Mouse (Mus musculus): ENCODE results near the gene Sema3c. TPM values are rescaled to one million over a fixed set of nuclear protein-coding genes. Genes with fewer than 3 reads are reported as not detected.

Sema3c gene
- polyA plus RNA-seq, 1 experiment from 2014 or later: 12.2 TPM

DNA sequence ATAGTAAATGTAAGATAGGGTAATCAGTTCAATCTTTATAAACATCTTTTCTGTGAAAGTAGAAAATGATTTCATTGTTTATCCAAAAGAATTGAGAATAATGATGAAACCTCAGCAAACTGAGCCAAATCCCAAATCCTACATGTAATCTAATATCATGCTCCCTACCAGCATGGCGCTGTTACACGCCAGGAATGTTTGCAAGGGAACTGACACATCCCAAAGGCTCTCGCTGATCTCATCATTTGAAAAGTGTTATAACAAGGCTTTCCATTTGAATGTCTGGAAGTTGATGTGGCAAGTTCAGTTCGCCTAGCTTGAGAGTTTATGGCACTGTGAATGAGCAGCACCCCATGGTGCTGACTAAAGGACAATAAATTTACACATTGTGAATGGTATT, 145.9 kb downstream of the Sema3c start:
- no peak for ATAC-seq (ENCODE audit: low FRiP score, low TSS enrichment)
- no peak overlapping the region for H3K4me3 ChIP-seq (replicated peaks; ENCODE audit: low read depth, low read length)
- peak; percentile 3 for DNase-seq
- no peaks in the 10 kb centered on the region for H3K4me1 ChIP-seq (ENCODE audit: control insufficient read depth, insufficient read depth, low read length)
- no peaks in the 10 kb centered on the region for H3K36me3 ChIP-seq (ENCODE audit: control insufficient read depth, insufficient read depth, low read length)
- WGBS: 76% methylated on average over 4 of the region's 4 CpGs
- H3K27me3 ChIP-seq (ENCODE audit: control insufficient read depth, insufficient read depth, low read length): no peaks in the 10 kb centered on the region
- H3K9me3 ChIP-seq (ENCODE audit: control insufficient read depth, low read length): no peaks in the 10 kb centered on the region
- H3K27ac ChIP-seq (replicated peaks; ENCODE audit: low read depth, low read length): no peak overlapping the region
- no peak overlapping the region for H3K4me2 ChIP-seq (ENCODE audit: low read length)
- no peak overlapping the region for H3K9ac ChIP-seq (replicated peaks; ENCODE audit: low read length)

DNA sequence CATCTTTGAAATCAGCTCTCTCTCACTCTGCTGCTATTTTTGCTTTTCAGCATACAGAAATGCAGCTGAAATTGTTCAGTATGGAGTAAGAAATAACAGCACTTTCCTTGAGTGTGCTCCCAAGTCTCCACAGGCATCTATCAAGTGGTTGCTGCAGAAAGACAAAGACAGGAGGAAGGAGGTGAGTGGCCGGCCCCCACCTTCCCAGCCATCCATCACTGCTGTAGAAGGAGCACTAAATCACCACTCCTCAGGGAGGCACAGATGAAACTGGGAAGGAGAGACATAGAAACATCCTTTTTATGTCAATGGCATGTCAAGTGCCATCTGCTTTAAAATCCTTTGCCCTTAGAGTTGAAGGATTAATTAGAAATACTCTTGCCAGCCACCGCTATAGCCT, 149.9 kb downstream of the Sema3c start:
- Histone ChIP-seq H3K36me3 (ENCODE audit: control insufficient read depth, insufficient read depth, low read length) (no peaks in the 10 kb centered on the region), H3K9me3 (ENCODE audit: control insufficient read depth, low read length) (no peaks in the 10 kb centered on the region), H3K27ac (replicated peaks; ENCODE audit: low read depth, low read length) (0 out of 2 replicates have a peak overlapping the region, but pooled peaks have one; percentile 13), H3K27me3 (ENCODE audit: control insufficient read depth, insufficient read depth, low read length) (no peaks in the 10 kb centered on the region), H3K4me2 (ENCODE audit: low read length) (no peak overlapping the region), H3K9ac (replicated peaks; ENCODE audit: low read length) (no peak overlapping the region), H3K4me3 (replicated peaks; ENCODE audit: low read depth, low read length) (no peak overlapping the region), H3K4me1 (ENCODE audit: control insufficient read depth, insufficient read depth, low read length) (no peaks in the 10 kb centered on the region)
- no peak; the same call in 1 of the 2 replicates for ATAC-seq (ENCODE audit: low FRiP score, low TSS enrichment)
- 57% methylated on average over 2 of the region's 2 CpGs for WGBS
- peak; percentile 6 for DNase-seq

DNA sequence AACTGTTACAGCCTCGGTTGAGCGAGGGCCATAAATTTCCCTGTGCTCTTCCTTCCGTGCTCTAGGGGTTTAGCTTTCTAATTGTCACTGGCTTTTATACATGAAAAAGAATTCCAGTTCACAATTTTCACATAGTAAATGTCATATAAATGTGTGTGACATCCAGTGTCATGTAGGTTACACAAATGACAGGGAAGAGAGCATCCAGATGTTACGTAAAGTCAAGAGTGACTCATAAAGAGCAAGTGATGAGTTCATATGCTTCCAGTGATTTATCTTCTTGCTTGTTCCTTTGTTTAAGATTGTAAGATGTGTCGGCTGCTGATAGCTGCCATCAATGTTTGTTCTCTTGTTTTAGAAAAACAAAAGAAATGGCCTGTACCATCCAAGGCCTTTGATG, 154.0 kb downstream of the Sema3c start:
- no peak for ATAC-seq (ENCODE audit: low FRiP score, low TSS enrichment)
- Histone ChIP-seq H3K4me3 (replicated peaks; ENCODE audit: low read depth, low read length) (no peak overlapping the region), H3K9me3 (ENCODE audit: control insufficient read depth, low read length) (no peaks in the 10 kb centered on the region), H3K36me3 (ENCODE audit: control insufficient read depth, insufficient read depth, low read length) (no peaks in the 10 kb centered on the region), H3K27ac (replicated peaks; ENCODE audit: low read depth, low read length) (no peak overlapping the region), H3K27me3 (ENCODE audit: control insufficient read depth, insufficient read depth, low read length) (no peaks in the 10 kb centered on the region), H3K4me1 (ENCODE audit: control insufficient read depth, insufficient read depth, low read length) (no peaks in the 10 kb centered on the region), H3K9ac (replicated peaks; ENCODE audit: low read length) (no peak overlapping the region), H3K4me2 (ENCODE audit: low read length) (no peak overlapping the region)
- 90% methylated on average over 5 of the region's 5 CpGs for WGBS
- DNase-seq: no peak

DNA sequence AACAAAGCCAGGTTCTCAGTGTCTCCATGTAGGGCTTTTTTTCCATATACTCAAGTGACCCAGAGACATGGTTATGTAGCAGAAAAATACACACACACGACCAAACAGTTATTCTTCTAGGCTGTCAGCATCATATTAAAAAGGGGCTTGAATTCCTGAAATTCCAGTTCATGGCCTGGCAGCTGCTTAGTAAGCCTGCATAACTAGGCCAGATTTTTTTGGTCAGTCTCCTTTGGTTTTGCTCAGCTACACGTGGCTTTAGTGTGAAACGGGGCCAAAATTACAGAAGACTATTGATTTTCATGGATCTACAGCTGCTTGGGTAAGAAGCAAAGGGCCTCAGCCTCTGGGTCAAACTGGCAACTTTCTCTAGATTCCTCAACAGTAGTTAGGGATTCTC, 165.7 kb downstream of the Sema3c start:
- H3K36me3 ChIP-seq (ENCODE audit: control insufficient read depth, insufficient read depth, low read length): no peaks in the 10 kb centered on the region
- no peaks in the 10 kb centered on the region for H3K9me3 ChIP-seq (ENCODE audit: control insufficient read depth, low read length)

DNA sequence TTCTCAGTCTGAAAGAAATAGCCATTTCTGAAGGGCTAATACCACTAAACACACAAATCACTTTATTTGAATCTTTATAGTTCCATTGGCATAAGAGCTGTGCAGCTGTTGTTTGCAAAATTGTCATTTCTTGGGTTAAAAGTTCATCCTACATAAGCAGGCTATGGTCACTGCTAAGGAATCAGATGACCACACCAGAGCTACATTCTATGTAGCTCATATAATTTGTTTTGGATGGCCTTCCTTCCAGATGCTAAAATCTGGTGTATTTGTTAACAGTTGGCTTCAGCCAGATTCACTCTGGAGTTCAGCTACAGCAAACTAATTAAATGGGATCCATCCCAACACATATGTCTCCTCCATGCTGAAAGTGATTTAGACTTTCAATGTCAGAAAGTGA, 172.4 kb downstream of the Sema3c start:
- H3K36me3 ChIP-seq (ENCODE audit: control insufficient read depth, insufficient read depth, low read length): no peaks in the 10 kb centered on the region
- no peak overlapping the region for H3K27ac ChIP-seq (replicated peaks; ENCODE audit: low read depth, low read length)
- H3K4me2 ChIP-seq (ENCODE audit: low read length): no peak overlapping the region
- no peak overlapping the region for H3K9ac ChIP-seq (replicated peaks; ENCODE audit: low read length)
- DNase-seq: no peak
- no peaks in the 10 kb centered on the region for H3K27me3 ChIP-seq (ENCODE audit: control insufficient read depth, insufficient read depth, low read length)
- ATAC-seq (ENCODE audit: low FRiP score, low TSS enrichment): no peak
- H3K4me1 ChIP-seq (ENCODE audit: control insufficient read depth, insufficient read depth, low read length): no peaks in the 10 kb centered on the region
- H3K4me3 ChIP-seq (replicated peaks; ENCODE audit: low read depth, low read length): no peak overlapping the region
- H3K9me3 ChIP-seq (ENCODE audit: control insufficient read depth, low read length): no peaks in the 10 kb centered on the region

More for the DNA sequence above, 165.7 kb downstream of the Sema3c start:
- DNase-seq (no peak), ATAC-seq (ENCODE audit: low FRiP score, low TSS enrichment) (no peak)
- no peak overlapping the region for H3K4me2 ChIP-seq (ENCODE audit: low read length)
- WGBS: 62% methylated on average over 3 of the region's 3 CpGs
- no peaks in the 10 kb centered on the region for H3K27me3 ChIP-seq (ENCODE audit: control insufficient read depth, insufficient read depth, low read length)
- no peaks in the 10 kb centered on the region for H3K4me1 ChIP-seq (ENCODE audit: control insufficient read depth, insufficient read depth, low read length)
- H3K27ac ChIP-seq (replicated peaks; ENCODE audit: low read depth, low read length): no peak overlapping the region
- no peak overlapping the region for H3K9ac ChIP-seq (replicated peaks; ENCODE audit: low read length)
- H3K4me3 ChIP-seq (replicated peaks; ENCODE audit: low read depth, low read length): no peak overlapping the region

DNA sequence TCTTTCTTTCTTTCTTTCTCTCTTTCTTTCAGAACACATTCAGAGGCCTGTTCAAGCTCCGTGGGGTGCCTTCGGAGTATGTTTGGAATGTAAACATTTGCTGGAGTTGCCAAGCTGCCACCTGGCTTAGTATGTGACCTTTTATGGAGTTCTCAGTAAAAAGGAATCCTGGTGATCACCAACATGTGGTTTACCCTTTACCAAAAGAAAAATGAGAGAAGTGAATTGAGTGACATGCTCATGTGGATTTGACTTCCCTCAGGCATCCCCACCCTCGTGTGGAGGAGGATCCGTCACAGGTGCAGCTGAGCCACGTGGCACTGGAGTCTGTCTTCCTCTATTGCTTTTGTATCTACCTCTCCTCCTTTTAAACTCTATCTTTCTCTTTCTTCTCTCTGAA, 173.1 kb downstream of the Sema3c start:
- no peaks in the 10 kb centered on the region for H3K27me3 ChIP-seq (ENCODE audit: control insufficient read depth, insufficient read depth, low read length)
- no peaks in the 10 kb centered on the region for H3K9me3 ChIP-seq (ENCODE audit: control insufficient read depth, low read length)
- ATAC-seq (ENCODE audit: low FRiP score, low TSS enrichment) (no peak), DNase-seq (no peak)
- no peak overlapping the region for H3K4me3 ChIP-seq (replicated peaks; ENCODE audit: low read depth, low read length)
- no peak overlapping the region for H3K4me2 ChIP-seq (ENCODE audit: low read length)
- no peaks in the 10 kb centered on the region for H3K36me3 ChIP-seq (ENCODE audit: control insufficient read depth, insufficient read depth, low read length)
- H3K9ac ChIP-seq (replicated peaks; ENCODE audit: low read length): no peak overlapping the region
- no peaks in the 10 kb centered on the region for H3K4me1 ChIP-seq (ENCODE audit: control insufficient read depth, insufficient read depth, low read length)
- WGBS: 38% methylated on average over 5 of the region's 5 CpGs
- no peak overlapping the region for H3K27ac ChIP-seq (replicated peaks; ENCODE audit: low read depth, low read length)

DNA sequence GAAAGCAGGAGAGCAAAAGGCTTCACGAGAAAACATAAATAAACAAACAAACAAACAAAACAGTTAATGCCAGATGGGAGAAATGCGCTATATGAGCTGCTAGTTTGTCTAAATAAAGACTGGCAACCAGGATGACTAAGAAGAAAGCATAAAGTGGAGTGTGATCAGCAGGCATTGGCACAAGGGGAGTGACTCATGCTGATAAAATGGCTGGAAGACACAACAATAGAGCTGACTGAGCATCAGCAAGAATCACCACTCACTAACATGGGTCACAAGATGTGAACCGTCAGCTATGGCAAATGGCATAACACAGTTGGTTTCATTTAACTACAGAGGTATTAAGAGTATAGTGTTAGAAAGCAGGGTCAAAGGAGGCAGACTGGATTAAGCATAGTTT, 174.2 kb downstream of the Sema3c start:
- H3K4me2 ChIP-seq (ENCODE audit: low read length): no peak overlapping the region
- DNase-seq (no peak), ATAC-seq (ENCODE audit: low FRiP score, low TSS enrichment) (no peak; the same call in 1 of the 2 replicates)
- H3K9me3 ChIP-seq (ENCODE audit: control insufficient read depth, low read length): no peaks in the 10 kb centered on the region
- H3K4me3 ChIP-seq (replicated peaks; ENCODE audit: low read depth, low read length): no peak overlapping the region
- no peaks in the 10 kb centered on the region for H3K27me3 ChIP-seq (ENCODE audit: control insufficient read depth, insufficient read depth, low read length)
- WGBS: 80% methylated on average over 3 of the region's 3 CpGs
- no peaks in the 10 kb centered on the region for H3K36me3 ChIP-seq (ENCODE audit: control insufficient read depth, insufficient read depth, low read length)
- no peak overlapping the region for H3K27ac ChIP-seq (replicated peaks; ENCODE audit: low read depth, low read length)
- H3K4me1 ChIP-seq (ENCODE audit: control insufficient read depth, insufficient read depth, low read length): no peaks in the 10 kb centered on the region
- H3K9ac ChIP-seq (replicated peaks; ENCODE audit: low read length): no peak overlapping the region

DNA sequence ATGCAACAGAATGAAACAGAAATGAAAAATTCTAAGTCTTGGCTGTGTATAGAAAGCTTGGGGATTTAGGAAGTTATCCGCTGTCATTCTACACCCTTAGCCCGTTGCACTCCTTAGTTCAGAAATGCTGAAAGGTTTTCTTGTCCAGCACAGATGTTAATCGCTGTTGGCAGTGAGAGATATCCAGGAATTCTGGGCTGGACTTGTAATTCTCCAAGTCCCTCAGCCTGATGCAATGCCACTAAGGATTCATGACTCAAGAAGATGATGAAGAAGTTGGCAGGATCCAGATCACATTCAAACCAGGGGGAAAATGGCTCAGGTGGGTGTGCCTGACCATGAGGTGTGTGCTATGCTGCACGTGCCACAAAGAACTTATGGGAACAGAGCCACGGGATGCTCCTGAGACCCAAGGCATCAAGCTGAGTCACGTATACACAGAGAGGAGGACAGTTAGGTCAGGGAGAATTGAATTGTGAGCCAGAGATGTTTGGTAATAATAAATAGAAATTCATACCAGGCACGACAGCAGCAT, 179.5 kb downstream of the Sema3c start:
- Histone ChIP-seq H3K4me2 (ENCODE audit: low read length) (no peak overlapping the region), H3K4me1 (ENCODE audit: control insufficient read depth, insufficient read depth, low read length) (no peaks in the 10 kb centered on the region), H3K9me3 (ENCODE audit: control insufficient read depth, low read length) (no peaks in the 10 kb centered on the region), H3K9ac (replicated peaks; ENCODE audit: low read length) (no peak overlapping the region), H3K36me3 (ENCODE audit: control insufficient read depth, insufficient read depth, low read length) (no peaks in the 10 kb centered on the region), H3K27me3 (ENCODE audit: control insufficient read depth, insufficient read depth, low read length) (no peaks in the 10 kb centered on the region), H3K4me3 (replicated peaks; ENCODE audit: low read depth, low read length) (no peak overlapping the region), H3K27ac (replicated peaks; ENCODE audit: low read depth, low read length) (no peak overlapping the region)
- WGBS: 87% methylated on average over 7 of the region's 7 CpGs
- DNase-seq (no peak), ATAC-seq (ENCODE audit: low FRiP score, low TSS enrichment) (no peak)

DNA sequence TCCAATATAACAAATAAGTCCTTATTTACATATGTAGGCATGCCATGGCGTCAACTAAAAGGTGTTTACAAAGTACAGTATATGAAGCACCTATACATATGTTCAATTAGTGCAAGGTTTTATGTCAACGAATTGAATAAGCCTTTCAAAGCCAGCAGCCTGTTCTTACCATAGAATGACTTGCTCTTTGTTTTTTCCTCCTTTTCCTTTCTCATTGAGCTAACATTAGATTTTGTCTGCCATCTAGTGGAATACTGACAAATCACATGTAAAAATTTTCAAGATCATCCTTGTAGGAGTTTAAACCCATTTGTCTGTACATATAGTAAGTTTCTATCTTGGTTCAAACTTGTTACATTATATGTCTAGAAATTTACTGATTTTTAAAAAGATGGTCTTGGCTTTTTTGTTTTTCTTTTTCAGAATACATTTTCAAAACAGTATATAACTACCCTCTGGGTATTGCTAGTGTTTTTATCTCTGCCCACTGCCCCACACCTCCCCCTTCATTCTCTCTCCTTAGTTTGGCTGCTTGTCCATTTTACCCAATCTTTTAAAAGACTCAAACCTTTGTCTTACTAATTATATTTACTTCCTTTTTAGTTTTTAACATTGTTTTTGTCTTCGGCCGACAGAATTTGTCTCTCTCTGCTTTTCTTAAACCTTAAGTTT, 192.1 kb downstream of the Sema3c start:
- DNase-seq (peak; percentile 86), ATAC-seq (ENCODE audit: low FRiP score, low TSS enrichment) (peak; percentile 59; the same call in 1 of the 2 replicates)
- Histone ChIP-seq H3K27ac (replicated peaks; ENCODE audit: low read depth, low read length) (no peak overlapping the region), H3K27me3 (ENCODE audit: control insufficient read depth, insufficient read depth, low read length) (no peaks in the 10 kb centered on the region), H3K4me2 (ENCODE audit: low read length) (no peak overlapping the region), H3K9me3 (ENCODE audit: control insufficient read depth, low read length) (no peaks in the 10 kb centered on the region), H3K36me3 (ENCODE audit: control insufficient read depth, insufficient read depth, low read length) (no peaks in the 10 kb centered on the region), H3K9ac (replicated peaks; ENCODE audit: low read length) (no peak overlapping the region), H3K4me1 (ENCODE audit: control insufficient read depth, insufficient read depth, low read length) (no peaks in the 10 kb centered on the region), H3K4me3 (replicated peaks; ENCODE audit: low read depth, low read length) (no peak overlapping the region)
- WGBS: 66% methylated on average over 4 of the region's 4 CpGs
